Mouse (Mus musculus): ENCODE data around the gene Cdan1.
A peak's percentile ranks its signal among the peaks of the same experiment; 100 is the strongest.
"Not testable (repeated sequence)": the region's sequence is repeated elsewhere in the genome, so short reads cannot be mapped to it uniquely, and the experiment has no call there.

The Cdan1 gene

GRCm38 (mm10) chr2:120745496-120745895 is 104.4 kb downstream of the Cdan1 start:
- no peak for DNase-seq (ENCODE audit: low read depth)

GRCm38 (mm10) chr2:120731877-120732530 is 117.9 kb downstream of the Cdan1 start:
- peak; percentile 10 for DNase-seq (ENCODE audit: low read depth)

GRCm38 (mm10) chr2:120731167-120731862 is 118.6 kb downstream of the Cdan1 start:
- peak; percentile 89 for DNase-seq (ENCODE audit: low read depth)

GRCm38 (mm10) chr2:120730639-120731166 is 119.2 kb downstream of the Cdan1 start:
- DNase-seq (ENCODE audit: low read depth) = peak; percentile 9

GRCm38 (mm10) chr2:120729775-120730585 is 119.9 kb downstream of the Cdan1 start:
- DNase-seq (ENCODE audit: low read depth) = peak; percentile 34

- no peak for DNase-seq (ENCODE audit: low read depth)
Observed at GRCm38 (mm10) chr2:120724176-120724575, 125.8 kb downstream of the Cdan1 start.

- no peak for DNase-seq (ENCODE audit: low read depth)
Observed at GRCm38 (mm10) chr2:120723621-120724020, 126.3 kb downstream of the Cdan1 start.

GRCm38 (mm10) chr2:120722491-120722890 is 127.4 kb downstream of the Cdan1 start:
- DNase-seq (ENCODE audit: low read depth) = no peak

- no peak for DNase-seq (ENCODE audit: low read depth)
Observed at GRCm38 (mm10) chr2:120721911-120722310, 128.0 kb downstream of the Cdan1 start.

- no peak for DNase-seq (ENCODE audit: low read depth)
Observed at GRCm38 (mm10) chr2:120720821-120721220, 129.1 kb downstream of the Cdan1 start.

- DNase-seq (ENCODE audit: low read depth) = no peak
Observed at GRCm38 (mm10) chr2:120718496-120718895, 131.4 kb downstream of the Cdan1 start.

- DNase-seq (ENCODE audit: low read depth) = no peak
Observed at GRCm38 (mm10) chr2:120713441-120713840, 136.5 kb downstream of the Cdan1 start.

GRCm38 (mm10) chr2:120710948-120711347 is 139.0 kb downstream of the Cdan1 start:
- peak; percentile 11 for DNase-seq (ENCODE audit: low read depth)

- DNase-seq (ENCODE audit: low read depth) = no peak
Observed at GRCm38 (mm10) chr2:120710154-120710553, 139.8 kb downstream of the Cdan1 start.

- DNase-seq (ENCODE audit: low read depth) = no peak
Observed at GRCm38 (mm10) chr2:120707041-120707440, 142.9 kb downstream of the Cdan1 start.

GRCm38 (mm10) chr2:120702675-120703074 is 147.3 kb downstream of the Cdan1 start:
- no peak for DNase-seq (ENCODE audit: low read depth)

GRCm38 (mm10) chr2:120700379-120700885 is 149.5 kb downstream of the Cdan1 start:
- no peak for DNase-seq (ENCODE audit: low read depth)

GRCm38 (mm10) chr2:120697767-120698166 is 152.2 kb downstream of the Cdan1 start:
- peak; percentile 34 for DNase-seq (ENCODE audit: low read depth)

- DNase-seq (ENCODE audit: low read depth) = not testable (repeated sequence)
Observed at GRCm38 (mm10) chr2:120681151-120681550, 168.8 kb downstream of the Cdan1 start.

- DNase-seq (ENCODE audit: low read depth) = no peak
Observed at GRCm38 (mm10) chr2:120670253-120670652, 179.7 kb downstream of the Cdan1 start.

- DNase-seq (ENCODE audit: low read depth) = no peak
Observed at GRCm38 (mm10) chr2:120667446-120667845, 182.5 kb downstream of the Cdan1 start.

Data from c-Kit-positive CD71-positive TER-119-negative erythroid progenitor cells, embryonic 14.5 days (primary cell).